Mouse (Mus musculus): Measurements from ENCODE around the gene Col4a4. TPM values are rescaled to one million over a fixed set of nuclear protein-coding genes. Genes with fewer than 3 reads are reported as not detected.

Gene Col4a4
- polyA plus RNA-seq, 1 experiment from 2014 or later: 0.28 TPM

- Histone ChIP-seq H3K4me1 (ENCODE audit: insufficient read depth) (no peaks in the 10 kb centered on the region), H3K4me3 (ENCODE audit: low read depth, low read length) (no peak overlapping the region), H3K9ac (replicated peaks) (no peak overlapping the region), H3K27me3 (ENCODE audit: insufficient read depth, low read length) (no peaks in the 10 kb centered on the region), H3K36me3 (replicated peaks; ENCODE audit: insufficient read depth, low read length) (no peaks in the 10 kb centered on the region), H3K9me3 (ENCODE audit: low read length) (no peaks in the 10 kb centered on the region), H3K4me2 (ENCODE audit: low read depth, low read length) (no peak overlapping the region), H3K27ac (ENCODE audit: low read depth) (no peak overlapping the region)
- ATAC-seq (no peak), DNase-seq (no peak)
- TF ChIP-seq CTCF (IDR thresholded peaks at IDR 0.05; ENCODE audit: low read depth): no peak
- no peak for TF ChIP-seq EP300 (IDR thresholded peaks at IDR 0.05; ENCODE audit: low read depth)
- 47% methylated on average over 6 of the region's 6 CpGs for WGBS (ENCODE audit: insufficient replicate concordance)
Measured at GRCm38 (mm10) chr1:82465321-82465853, 121.3 kb downstream of the Col4a4 start.

GRCm38 (mm10) chr1:82461041-82461440, 125.6 kb downstream of the Col4a4 start:
- ATAC-seq (no peak), DNase-seq (no peak)
- WGBS (ENCODE audit: insufficient replicate concordance): 73% methylated on average over 4 of the region's 4 CpGs
- Histone ChIP-seq H3K4me1 (ENCODE audit: insufficient read depth) (no peaks in the 10 kb centered on the region), H3K9me3 (ENCODE audit: low read length) (no peaks in the 10 kb centered on the region), H3K9ac (replicated peaks) (no peak overlapping the region), H3K4me2 (ENCODE audit: low read depth, low read length) (no peak overlapping the region), H3K27ac (ENCODE audit: low read depth) (no peak overlapping the region), H3K36me3 (replicated peaks; ENCODE audit: insufficient read depth, low read length) (no peaks in the 10 kb centered on the region), H3K27me3 (ENCODE audit: insufficient read depth, low read length) (no peaks in the 10 kb centered on the region), H3K4me3 (ENCODE audit: low read depth, low read length) (no peak overlapping the region)
- TF ChIP-seq EP300 (IDR thresholded peaks at IDR 0.05; ENCODE audit: low read depth) (no peak), CTCF (IDR thresholded peaks at IDR 0.05; ENCODE audit: low read depth) (no peak)

- 65% methylated on average over 2 of the region's 2 CpGs for WGBS (ENCODE audit: insufficient replicate concordance)
- no peak for ATAC-seq
- Histone ChIP-seq H3K9ac (replicated peaks) (no peak overlapping the region), H3K36me3 (replicated peaks; ENCODE audit: insufficient read depth, low read length) (no peaks in the 10 kb centered on the region), H3K4me2 (ENCODE audit: low read depth, low read length) (no peak overlapping the region), H3K27ac (ENCODE audit: low read depth) (no peak overlapping the region), H3K9me3 (ENCODE audit: low read length) (no peaks in the 10 kb centered on the region), H3K4me1 (ENCODE audit: insufficient read depth) (no peaks in the 10 kb centered on the region), H3K4me3 (ENCODE audit: low read depth, low read length) (no peak overlapping the region), H3K27me3 (ENCODE audit: insufficient read depth, low read length) (no peaks in the 10 kb centered on the region)
- no peak for DNase-seq
- TF ChIP-seq EP300 (IDR thresholded peaks at IDR 0.05; ENCODE audit: low read depth) (no peak), CTCF (IDR thresholded peaks at IDR 0.05; ENCODE audit: low read depth) (no peak)
Measured at GRCm38 (mm10) chr1:82459926-82460325, 126.7 kb downstream of the Col4a4 start.

- H3K9me3 ChIP-seq (ENCODE audit: low read length): no peaks in the 10 kb centered on the region
- 70% methylated on average over 4 of the region's 4 CpGs for WGBS (ENCODE audit: insufficient replicate concordance)
- H3K4me2 ChIP-seq (ENCODE audit: low read depth, low read length): no peak overlapping the region
- no peaks in the 10 kb centered on the region for H3K4me1 ChIP-seq (ENCODE audit: insufficient read depth)
- ATAC-seq (no peak), DNase-seq (no peak)
- no peak overlapping the region for H3K27ac ChIP-seq (ENCODE audit: low read depth)
- no peak overlapping the region for H3K9ac ChIP-seq (replicated peaks)
- no peak overlapping the region for H3K4me3 ChIP-seq (ENCODE audit: low read depth, low read length)
- no peaks in the 10 kb centered on the region for H3K36me3 ChIP-seq (replicated peaks; ENCODE audit: insufficient read depth, low read length)
- TF ChIP-seq CTCF (IDR thresholded peaks at IDR 0.05; ENCODE audit: low read depth) (no peak), EP300 (IDR thresholded peaks at IDR 0.05; ENCODE audit: low read depth) (no peak)
- no peaks in the 10 kb centered on the region for H3K27me3 ChIP-seq (ENCODE audit: insufficient read depth, low read length)
Measured at GRCm38 (mm10) chr1:82459350-82459749, 127.3 kb downstream of the Col4a4 start.

DNA sequence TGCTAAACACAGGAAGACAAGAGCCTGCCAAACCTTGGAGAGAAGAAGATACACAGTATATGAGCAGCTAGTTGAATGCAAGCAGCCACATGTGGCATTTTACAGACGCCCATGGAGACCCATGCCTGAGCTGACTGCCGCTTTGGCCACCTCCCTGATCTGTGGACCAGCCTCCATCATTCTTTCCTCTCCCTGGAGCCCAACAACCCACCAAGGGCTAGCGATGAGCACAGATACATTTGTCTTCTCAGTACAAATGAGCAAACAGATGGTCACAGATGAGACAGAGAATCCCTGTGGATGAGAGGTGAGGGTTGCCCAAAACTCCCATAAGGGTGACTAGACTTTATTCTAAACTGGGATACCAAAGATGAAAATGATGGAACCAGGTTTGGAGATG, 132.6 kb downstream of the Col4a4 start:
- Histone ChIP-seq H3K4me2 (ENCODE audit: low read depth, low read length) (no peak overlapping the region), H3K9ac (replicated peaks) (no peak overlapping the region), H3K4me1 (ENCODE audit: insufficient read depth) (no peaks in the 10 kb centered on the region), H3K36me3 (replicated peaks; ENCODE audit: insufficient read depth, low read length) (no peaks in the 10 kb centered on the region), H3K27ac (ENCODE audit: low read depth) (no peak overlapping the region), H3K27me3 (ENCODE audit: insufficient read depth, low read length) (no peaks in the 10 kb centered on the region), H3K4me3 (ENCODE audit: low read depth, low read length) (no peak overlapping the region), H3K9me3 (ENCODE audit: low read length) (no peaks in the 10 kb centered on the region)
- no peak for TF ChIP-seq CTCF (IDR thresholded peaks at IDR 0.05; ENCODE audit: low read depth)
- DNase-seq: no peak
- no peak for ATAC-seq
- 76% methylated on average over 3 of the region's 3 CpGs for WGBS (ENCODE audit: insufficient replicate concordance)

GRCm38 (mm10) chr1:82451927-82452651, 134.6 kb downstream of the Col4a4 start:
- 50% methylated on average over 6 of the region's 6 CpGs for WGBS (ENCODE audit: insufficient replicate concordance)
- TF ChIP-seq EP300 (IDR thresholded peaks at IDR 0.05; ENCODE audit: low read depth) (no peak), CTCF (IDR thresholded peaks at IDR 0.05; ENCODE audit: low read depth) (no peak)
- no peaks in the 10 kb centered on the region for H3K27me3 ChIP-seq (ENCODE audit: insufficient read depth, low read length)
- no peaks in the 10 kb centered on the region for H3K4me1 ChIP-seq (ENCODE audit: insufficient read depth)
- H3K9ac ChIP-seq (replicated peaks): no peak overlapping the region
- ATAC-seq: no peak
- H3K9me3 ChIP-seq (ENCODE audit: low read length): no peaks in the 10 kb centered on the region
- no peak overlapping the region for H3K27ac ChIP-seq (ENCODE audit: low read depth)
- DNase-seq: no peak
- no peak overlapping the region for H3K4me2 ChIP-seq (ENCODE audit: low read depth, low read length)
- no peaks in the 10 kb centered on the region for H3K36me3 ChIP-seq (replicated peaks; ENCODE audit: insufficient read depth, low read length)
- H3K4me3 ChIP-seq (ENCODE audit: low read depth, low read length): no peak overlapping the region

Data from liver, postnatal 0 days (tissue).